Mouse (Mus musculus): ENCODE data around the gene Pycard. TPM values are rescaled to one million over a fixed set of nuclear protein-coding genes. Genes with fewer than 3 reads are reported as not detected.
"Not testable (repeated sequence)": the region's sequence is repeated elsewhere in the genome, so short reads cannot be mapped to it uniquely, and the experiment has no call there.

The Pycard gene
- total RNA-seq (2021) (1 to 10 TPM; 6.9 to 8.8 TPM), polyA plus RNA-seq (2012; rRNA removed) (28.3 and 32.8 TPM in 2 replicates)
- long read RNA-seq, transcript Pycard-201 (3 exons, 3,800 nt) = major isoform, 7 of 9 reads
- long read RNA-seq, partial matches to known transcripts = 0 of 9 reads
- long read RNA-seq, other reads (novel, unspliced or antisense) = 2 of 9 reads

GRCm38 (mm10) chr7:127993341-127993977 lies at the start of gene Pycard:
Gene Pycard (minus strand): TSS chr7:127993867.
- peaks cover 4% of the 10 kb centered on the region for H3K4me1 ChIP-seq (ENCODE audit: control insufficient read depth, insufficient read depth, low read length)
- H3K27me3 ChIP-seq (ENCODE audit: control insufficient read depth, insufficient read depth, low read length) = no peaks in the 10 kb centered on the region
- H3K36me3 ChIP-seq (ENCODE audit: control insufficient read depth, insufficient read depth, low read length) = no peaks in the 10 kb centered on the region
- TF ChIP-seq POLR2A (IDR thresholded peaks at IDR 0.05; ENCODE audit: insufficient read depth, low read depth, low read length) = peak; percentile 44; the same call in 1 of the 2 replicates
- no peak for TF ChIP-seq CTCF (IDR thresholded peaks at IDR 0.05)
- TF ChIP-seq EP300 (IDR thresholded peaks at IDR 0.05; ENCODE audit: insufficient read depth, low read depth, low read length) = no peak
- no peaks in the 10 kb centered on the region for H3K79me2 ChIP-seq (replicated peaks; ENCODE audit: control insufficient read depth, insufficient read depth, low read length)
- WGBS = 6% methylated on average over 18 of the region's 18 CpGs
- DNase-seq = peak; percentile 67 to 77
- H3K27ac ChIP-seq = peak within 1 kb of the TSS; percentile 41
- intact Hi-C loops (cut with DNase I) = no loop called here
- peak within 1 kb of the TSS; percentile 49 for H3K4me3 ChIP-seq
- H3K9ac ChIP-seq (ENCODE audit: low read depth, low read length) = peak within 1 kb of the TSS; percentile 39

- H3K4me1 ChIP-seq (ENCODE audit: control insufficient read depth, insufficient read depth, low read length); H3K79me2 ChIP-seq (replicated peaks; ENCODE audit: control insufficient read depth, insufficient read depth, low read length); H3K36me3 ChIP-seq (ENCODE audit: control insufficient read depth, insufficient read depth, low read length); DNase-seq; H3K4me3 ChIP-seq; H3K27me3 ChIP-seq (ENCODE audit: control insufficient read depth, insufficient read depth, low read length); H3K9ac ChIP-seq (ENCODE audit: low read depth, low read length); H3K27ac ChIP-seq; intact Hi-C loops (cut with DNase I): not testable (repeated sequence)
- 73% methylated on average over 15 of the region's 15 CpGs for WGBS
These were observed 48.6 kb upstream of the Pycard start for GRCm38 (mm10) chr7:128042161-128042820.

- WGBS = 87% methylated on average over 4 of the region's 4 CpGs
- no peak overlapping the region for H3K9ac ChIP-seq (ENCODE audit: low read depth, low read length)
- TF ChIP-seq EP300 (IDR thresholded peaks at IDR 0.05; ENCODE audit: insufficient read depth, low read depth, low read length) (no peak), CTCF (IDR thresholded peaks at IDR 0.05) (no peak), POLR2A (IDR thresholded peaks at IDR 0.05; ENCODE audit: insufficient read depth, low read depth, low read length) (no peak)
- peaks cover 2% of the 10 kb centered on the region for H3K4me1 ChIP-seq (ENCODE audit: control insufficient read depth, insufficient read depth, low read length)
- intact Hi-C loops (cut with DNase I) = no loop called here
- H3K27ac ChIP-seq = no peak overlapping the region
- no peak overlapping the region for H3K4me3 ChIP-seq
- no peaks in the 10 kb centered on the region for H3K79me2 ChIP-seq (replicated peaks; ENCODE audit: control insufficient read depth, insufficient read depth, low read length)
- no peaks in the 10 kb centered on the region for H3K27me3 ChIP-seq (ENCODE audit: control insufficient read depth, insufficient read depth, low read length)
- no peak for DNase-seq
- no peaks in the 10 kb centered on the region; the same call in 1 of the 2 replicates for H3K36me3 ChIP-seq (ENCODE audit: control insufficient read depth, insufficient read depth, low read length)
These were observed 39.9 kb upstream of the Pycard start for GRCm38 (mm10) chr7:128033616-128034015.

- 80% methylated on average over 3 of the region's 3 CpGs for WGBS
- H3K4me3 ChIP-seq = no peak overlapping the region
- no peaks in the 10 kb centered on the region for H3K79me2 ChIP-seq (replicated peaks; ENCODE audit: control insufficient read depth, insufficient read depth, low read length)
- no peak for DNase-seq
- intact Hi-C loops (cut with DNase I) = no loop called here
- H3K9ac ChIP-seq (ENCODE audit: low read depth, low read length) = no peak overlapping the region
- no peaks in the 10 kb centered on the region; the same call in 1 of the 2 replicates for H3K36me3 ChIP-seq (ENCODE audit: control insufficient read depth, insufficient read depth, low read length)
- peaks cover 2% of the 10 kb centered on the region for H3K4me1 ChIP-seq (ENCODE audit: control insufficient read depth, insufficient read depth, low read length)
- no peaks in the 10 kb centered on the region for H3K27me3 ChIP-seq (ENCODE audit: control insufficient read depth, insufficient read depth, low read length)
- H3K27ac ChIP-seq = no peak overlapping the region
- TF ChIP-seq CTCF (IDR thresholded peaks at IDR 0.05) = no peak
- no peak for TF ChIP-seq EP300 (IDR thresholded peaks at IDR 0.05; ENCODE audit: insufficient read depth, low read depth, low read length)
- TF ChIP-seq POLR2A (IDR thresholded peaks at IDR 0.05; ENCODE audit: insufficient read depth, low read depth, low read length) = no peak
These were observed 39.3 kb upstream of the Pycard start for GRCm38 (mm10) chr7:128032989-128033293.

GRCm38 (mm10) chr7:128032290-128032988 lies 38.8 kb upstream of the Pycard start:
- no peak overlapping the region for H3K9ac ChIP-seq (ENCODE audit: low read depth, low read length)
- 44% methylated on average over 5 of the region's 5 CpGs for WGBS
- H3K4me3 ChIP-seq = no peak overlapping the region
- TF ChIP-seq POLR2A (IDR thresholded peaks at IDR 0.05; ENCODE audit: insufficient read depth, low read depth, low read length) = no peak
- TF ChIP-seq CTCF (IDR thresholded peaks at IDR 0.05) = no peak
- TF ChIP-seq EP300 (IDR thresholded peaks at IDR 0.05; ENCODE audit: insufficient read depth, low read depth, low read length) = no peak
- no peak for DNase-seq
- no peaks in the 10 kb centered on the region for H3K79me2 ChIP-seq (replicated peaks; ENCODE audit: control insufficient read depth, insufficient read depth, low read length)
- no peaks in the 10 kb centered on the region; the same call in 1 of the 2 replicates for H3K36me3 ChIP-seq (ENCODE audit: control insufficient read depth, insufficient read depth, low read length)
- intact Hi-C loops (cut with DNase I) = no loop called here
- no peaks in the 10 kb centered on the region for H3K27me3 ChIP-seq (ENCODE audit: control insufficient read depth, insufficient read depth, low read length)
- H3K4me1 ChIP-seq (ENCODE audit: control insufficient read depth, insufficient read depth, low read length) = peaks cover 2% of the 10 kb centered on the region
- no peak overlapping the region for H3K27ac ChIP-seq
